19 mouse cellular contexts compared by ENCODE assay signal in genomic region chr12:104640934-104641333, GRCm38 (mm10).
DNase-seq lines count a peak whose midpoint lies in the region; ATAC-seq and TF ChIP-seq lines count a peak whose summit lies in the region.
"Had no signal": no experiment of that assay in that cellular context is flagged by ENCODE, and none has a peak within 500 bp of the region (broad histone marks: within the 10 kb centered on the region; RNA-seq: fewer than 3 reads in every experiment).

No protein-coding gene starts in this region.

- H3K9ac ChIP-seq in limb, embryonic 14.5 days (ENCODE audit: low read depth, low read length, severe bottlenecking): no peak overlapping the region
- H3K9ac ChIP-seq in forebrain, postnatal 0 days: no peak overlapping the region
- H3K9ac ChIP-seq: forebrain, embryonic 15.5 days; heart, embryonic 13.5 days; hindbrain, embryonic 14.5 days; liver, embryonic 13.5 days; midbrain, embryonic 12.5 days had no signal

- TF ChIP-seq CTCF in forebrain, postnatal 0 days (IDR thresholded peaks at IDR 0.05; ENCODE audit: low read depth): no peak

- no peak overlapping the region for H3K4me2 ChIP-seq in limb, embryonic 14.5 days (replicated peaks; ENCODE audit: low read depth, low read length, severe bottlenecking)
- no peak overlapping the region for H3K4me2 ChIP-seq in forebrain, postnatal 0 days (ENCODE audit: low read depth)
- H3K4me2 ChIP-seq: forebrain, embryonic 15.5 days; heart, embryonic 13.5 days; hindbrain, embryonic 14.5 days; liver, embryonic 13.5 days; midbrain, embryonic 12.5 days had no signal

- TF ChIP-seq POLR2A in limb, embryonic 14.5 days (IDR thresholded peaks at IDR 0.05; ENCODE audit: borderline replicate concordance, extremely low read depth, insufficient read depth, insufficient read length): no peak

- WGBS in limb, embryonic 14.5 days: 72% methylated on average over 1 of the region's 1 CpGs
- 96% methylated on average over 1 of the region's 1 CpGs for WGBS in limb, embryonic 10.5 days
- WGBS in forebrain, postnatal 0 days: 81% methylated on average over 1 of the region's 1 CpGs

- H3K9me3 ChIP-seq in limb, embryonic 14.5 days (ENCODE audit: control insufficient read depth, low read length): peaks cover 9% of the 10 kb centered on the region; the same call in 1 of the 2 replicates
- H3K9me3 ChIP-seq in limb, embryonic 10.5 days (replicated peaks): no peaks in the 10 kb centered on the region
- no peaks in the 10 kb centered on the region for H3K9me3 ChIP-seq in forebrain, postnatal 0 days (ENCODE audit: low read length)
- H3K9me3 ChIP-seq: forebrain, embryonic 15.5 days; heart, embryonic 13.5 days; liver, embryonic 13.5 days; midbrain, embryonic 12.5 days had no signal

- no peak for ATAC-seq in limb, embryonic 14.5 days (ENCODE audit: low FRiP score, low read depth)
- no peak for ATAC-seq in forebrain, postnatal 0 days
- ATAC-seq in monocyte, adult 5-6 weeks (replicated peaks; ENCODE audit: insufficient number of reproducible peaks, low FRiP score, low TSS enrichment, poor library complexity, severe bottlenecking): no peak
- ATAC-seq: forebrain, embryonic 15.5 days; intestine, embryonic 16.5 days; lung, postnatal 0 days had no signal

- H3K4me3 ChIP-seq in limb, embryonic 14.5 days (replicated peaks; ENCODE audit: low read length): no peak overlapping the region
- no peak overlapping the region for H3K4me3 ChIP-seq in limb, embryonic 10.5 days
- no peak overlapping the region for H3K4me3 ChIP-seq in forebrain, postnatal 0 days (ENCODE audit: low read depth, low read length)
- H3K4me3 ChIP-seq: forebrain, embryonic 15.5 days; heart, embryonic 13.5 days; liver, embryonic 13.5 days; midbrain, embryonic 12.5 days had no signal

- H3K27ac ChIP-seq in limb, embryonic 14.5 days (replicated peaks; ENCODE audit: low read depth, low read length): no peak overlapping the region
- no peak overlapping the region for H3K27ac ChIP-seq in limb, embryonic 10.5 days
- H3K27ac ChIP-seq in forebrain, postnatal 0 days (ENCODE audit: low read depth, low read length): no peak overlapping the region
- H3K27ac ChIP-seq: forebrain, embryonic 15.5 days; heart, embryonic 13.5 days; hindbrain, embryonic 14.5 days; kidney, postnatal 0 days; liver, embryonic 13.5 days; midbrain, embryonic 12.5 days had no signal

- intact Hi-C loops in heart, postnatal 14 days (cut with DNase I): no loop called here

- H3K4me1 ChIP-seq in limb, embryonic 14.5 days (ENCODE audit: control insufficient read depth, insufficient read depth, low read length): peaks cover 18% of the 10 kb centered on the region
- H3K4me1 ChIP-seq in limb, embryonic 10.5 days: peaks cover 27% of the 10 kb centered on the region
- H3K4me1 ChIP-seq in forebrain, postnatal 0 days (ENCODE audit: insufficient read depth): no peaks in the 10 kb centered on the region
- H3K4me1 ChIP-seq: liver, embryonic 13.5 days had no signal

- DNase-seq in limb, embryonic 14.5 days (ENCODE audit: low spot score): peak; percentile 60
- DNase-seq in limb, embryonic 10.5 days (ENCODE audit: low spot score): no peak
- peak; percentile 15 for DNase-seq in NIH3T3 (ENCODE audit: low read depth)
- DNase-seq in gastrocnemius, adult 8-10 months (ENCODE audit: low spot score in 2 of 2): peak; percentile 63 to 67
- DNase-seq in heart, postnatal 14 days: peak; percentile 50 to 66
- DNase-seq in forebrain, postnatal 0 days: no peak
- DNase-seq: adrenal gland, postnatal 10 days; cerebellum, adult 9-10 months; liver, embryonic 13.5 days; right cerebral cortex, adult 18-20 months; thymus, postnatal 36 days had no signal

- H3K27me3 ChIP-seq in limb, embryonic 14.5 days (ENCODE audit: control insufficient read depth, insufficient read depth, low read length): peaks cover 11% of the 10 kb centered on the region
- peaks cover 80% of the 10 kb centered on the region for H3K27me3 ChIP-seq in limb, embryonic 10.5 days (ENCODE audit: low read depth, poor library complexity, severe bottlenecking)
- 0 out of 2 replicates have a peak, but pooled peaks cover 3% of the 10 kb centered on the region for H3K27me3 ChIP-seq in forebrain, postnatal 0 days (ENCODE audit: insufficient read depth, low read length)

- no peaks in the 10 kb centered on the region for H3K36me3 ChIP-seq in limb, embryonic 14.5 days (ENCODE audit: control insufficient read depth, insufficient read depth, low read length)
- no peaks in the 10 kb centered on the region for H3K36me3 ChIP-seq in limb, embryonic 10.5 days
- no peaks in the 10 kb centered on the region for H3K36me3 ChIP-seq in forebrain, postnatal 0 days (ENCODE audit: insufficient read depth)
- H3K36me3 ChIP-seq: forebrain, embryonic 15.5 days; heart, embryonic 13.5 days; liver, embryonic 13.5 days; midbrain, embryonic 12.5 days had no signal

Comparison
In these comparisons a context has a peak if more than half of its experiments do, and no peak if none do; other contexts are left out.
1. DNase-seq: peak in limb, embryonic 14.5 days (single experiment), NIH3T3 (single experiment), gastrocnemius, adult 8-10 months (2 of 2) and heart, postnatal 14 days (2 of 2); none in limb, embryonic 10.5 days (single experiment) and forebrain, postnatal 0 days (single experiment).